Mouse (Mus musculus): ENCODE measurements around the gene Hoxa9. TPM values are rescaled to one million over a fixed set of nuclear protein-coding genes. Genes with fewer than 3 reads are reported as not detected.

Gene Hoxa9
- total RNA-seq, 2 experiments from 2014 or later, result not detected

GRCm38 (mm10) chr6:52261751-52262462 lies 31.0 kb upstream of the Hoxa9 start:
- DNase-seq, result no peak

- DNase-seq, result no peak
These were observed 30.0 kb upstream of the Hoxa9 start, which contains the start of gene Hoxa13 for GRCm38 (mm10) chr6:52260654-52261575. Gene Hoxa13, minus strand, starts transcription at chr6:52260880.

DNA sequence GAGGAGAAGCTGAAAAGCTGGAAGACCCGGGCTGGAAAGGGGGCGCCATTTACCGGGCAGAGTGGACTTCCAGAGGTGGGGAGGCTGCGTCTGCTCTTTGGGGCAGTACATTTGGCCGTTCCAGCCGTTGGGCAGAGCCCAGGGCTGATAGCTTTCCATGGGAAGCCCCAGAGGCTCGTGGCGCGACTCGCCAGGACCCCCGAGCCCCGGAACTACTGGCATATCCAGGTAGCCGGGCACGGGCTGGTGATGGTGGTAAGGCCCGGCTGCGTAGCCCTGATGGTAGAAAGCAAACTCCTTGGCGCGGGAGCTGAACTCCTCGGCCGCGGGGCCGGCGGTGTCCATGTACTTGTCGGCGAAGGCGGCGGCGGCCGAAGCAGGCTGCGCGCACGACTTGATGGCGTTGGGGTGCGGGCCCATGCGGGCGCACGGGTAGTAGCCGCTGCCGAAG lies 28.9 kb upstream of the Hoxa9 start:
- DNase-seq, result no peak

DNA sequence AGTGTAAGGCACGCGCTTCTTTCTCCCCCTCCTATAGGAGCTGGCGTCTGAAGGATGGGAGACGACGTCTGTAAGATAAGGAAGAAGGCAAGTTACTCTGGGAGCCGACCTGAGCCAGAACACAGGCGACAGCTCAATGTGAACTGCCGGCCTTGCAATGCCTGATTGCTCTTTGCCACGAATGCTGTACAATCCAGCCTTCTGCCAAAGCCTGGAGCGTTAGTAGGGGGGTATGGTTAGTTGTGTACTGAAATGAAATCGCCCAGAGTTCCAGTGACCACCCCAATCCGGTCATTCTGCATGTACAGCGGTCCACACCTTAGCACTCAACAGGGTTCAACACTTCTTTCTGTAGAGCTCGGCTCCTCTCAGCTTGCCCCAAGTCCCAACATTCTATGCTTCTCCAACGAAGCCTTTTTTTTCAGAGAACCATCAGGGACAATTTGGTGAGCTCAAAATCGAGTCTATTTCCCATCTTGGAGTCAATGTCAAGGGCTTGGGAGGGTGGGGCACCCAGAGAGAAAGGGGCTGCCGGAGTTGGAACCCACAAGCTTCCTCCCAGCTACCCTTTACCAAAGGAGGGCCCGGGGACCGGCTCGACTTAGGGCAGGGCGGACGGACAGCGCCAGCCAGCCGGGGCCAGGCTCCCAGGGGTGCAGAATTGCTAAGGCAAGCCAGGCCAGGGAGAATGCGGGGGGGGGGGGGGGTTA lies 28.3 kb upstream of the Hoxa9 start:
- DNase-seq, result no peak

GRCm38 (mm10) chr6:52256956-52257355 lies 26.1 kb upstream of the Hoxa9 start:
- peak; percentile 58 for DNase-seq

DNA sequence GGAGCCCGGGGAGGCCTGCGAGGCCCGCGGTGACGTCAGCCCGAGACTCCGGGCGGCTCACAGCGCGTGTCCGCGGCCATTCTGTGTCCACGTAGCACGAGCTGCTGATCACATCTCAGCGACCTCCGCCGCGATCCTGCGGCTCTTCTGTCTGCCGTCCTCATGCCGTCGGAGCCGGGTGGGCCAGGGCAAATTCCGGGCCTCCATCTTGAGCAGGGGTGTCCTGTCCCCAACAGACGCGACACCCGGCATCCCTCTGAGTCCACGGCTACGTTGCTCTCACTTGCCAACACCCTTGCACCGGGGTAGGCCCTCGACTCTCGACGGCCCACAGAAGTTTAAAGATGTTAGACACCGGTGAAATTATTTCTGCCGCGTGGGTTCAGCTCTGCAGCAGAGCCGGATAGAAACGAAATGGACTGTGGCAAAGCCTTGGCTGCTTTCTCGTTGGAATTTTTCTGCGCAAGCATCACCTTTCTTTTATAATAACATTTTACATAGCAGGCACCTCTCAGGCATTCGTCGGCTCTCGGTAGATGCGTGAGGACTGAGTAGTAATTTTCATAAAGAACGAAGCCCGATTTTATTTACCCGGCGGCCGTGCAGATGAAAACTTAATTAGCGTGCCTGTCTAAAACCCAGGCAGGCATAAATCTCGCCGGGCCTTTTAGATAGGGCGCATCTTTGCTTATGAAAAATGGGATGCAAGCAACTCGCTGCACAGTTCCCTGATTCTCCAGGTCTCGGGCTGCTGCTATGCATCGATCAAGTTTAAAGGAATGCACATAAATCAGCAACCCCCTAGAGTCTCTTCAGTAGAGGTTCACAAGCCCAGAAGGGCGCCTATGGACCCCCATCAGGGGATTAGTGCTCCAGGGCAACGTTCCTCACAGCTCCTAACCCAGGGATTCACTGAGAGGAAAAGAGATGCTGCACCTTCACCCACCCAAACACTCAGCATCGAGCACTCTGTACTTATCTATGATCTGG lies 22.9 kb upstream of the Hoxa9 start:
- no peak for DNase-seq

- DNase-seq, result no peak
These were observed 22.0 kb upstream of the Hoxa9 start for GRCm38 (mm10) chr6:52252775-52253376.

DNA sequence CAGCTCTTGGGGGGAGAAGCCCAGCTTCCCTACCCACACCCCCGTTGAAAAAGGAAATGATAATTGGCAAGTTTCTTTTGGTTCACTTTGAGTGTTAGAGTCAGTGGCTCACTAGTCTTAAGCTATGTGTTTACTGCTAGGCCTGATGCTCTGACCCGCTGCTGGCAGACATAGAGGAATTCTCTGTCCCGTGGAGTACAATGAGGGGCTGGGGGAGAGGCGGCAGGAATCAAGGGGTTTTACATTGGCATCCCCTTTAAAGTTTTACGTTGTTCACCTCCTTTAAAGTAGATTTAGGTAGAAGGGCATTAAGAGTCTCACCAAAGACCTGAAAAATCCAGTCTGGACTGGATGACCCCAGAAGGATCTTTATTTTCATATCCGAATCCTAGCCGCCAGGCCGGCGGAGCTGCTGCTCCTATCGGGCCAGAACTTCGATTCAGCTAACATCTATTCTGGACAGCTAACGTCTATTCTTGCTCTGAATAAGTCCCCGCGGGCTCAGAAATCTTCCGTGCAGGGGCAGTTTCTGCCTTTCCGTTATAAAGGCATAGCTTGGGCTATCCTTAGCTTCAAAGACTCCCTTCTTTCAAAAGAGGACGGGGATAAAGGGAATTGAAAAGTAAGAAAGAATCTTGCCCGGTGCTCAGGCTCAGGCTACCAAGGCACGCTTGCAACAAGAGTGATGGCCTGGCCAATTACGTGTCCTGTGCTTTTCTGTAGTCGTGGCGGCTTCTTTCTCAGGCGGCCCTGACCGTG lies 21.3 kb upstream of the Hoxa9 start:
- no peak for DNase-seq

DNA sequence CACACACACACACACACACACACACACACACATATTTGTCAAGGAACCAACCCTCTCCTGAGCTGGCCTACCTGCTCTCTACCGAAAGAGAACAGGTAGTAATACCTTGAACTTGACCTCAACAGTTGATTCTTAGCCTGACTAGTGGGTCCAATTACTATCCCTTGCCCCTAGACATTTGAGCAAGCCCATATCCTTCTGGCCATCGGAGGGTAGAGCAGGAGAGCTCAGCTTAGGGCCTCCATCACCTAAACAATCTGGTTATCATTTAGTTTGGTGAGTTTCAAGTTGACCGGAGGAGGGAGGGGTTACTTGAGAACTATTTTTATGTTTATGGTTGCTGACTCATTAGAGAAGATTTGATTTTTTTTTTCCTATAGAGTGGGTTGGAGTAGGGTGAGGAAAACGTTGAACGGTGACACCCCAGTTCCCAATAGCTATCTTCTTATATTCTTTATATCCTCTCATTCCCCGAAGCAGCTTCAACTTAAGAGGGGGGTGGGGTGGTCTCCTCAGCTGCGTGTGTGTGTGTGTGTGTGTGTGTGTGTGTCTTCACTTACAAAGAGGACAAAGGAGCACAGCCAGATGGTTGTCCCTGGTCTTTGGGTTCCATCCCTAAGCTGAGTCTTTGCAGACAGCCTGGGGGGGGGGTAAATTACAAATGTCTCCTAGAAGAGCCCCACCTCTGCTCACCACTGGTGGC lies 20.4 kb upstream of the Hoxa9 start:
- no peak for DNase-seq

DNA sequence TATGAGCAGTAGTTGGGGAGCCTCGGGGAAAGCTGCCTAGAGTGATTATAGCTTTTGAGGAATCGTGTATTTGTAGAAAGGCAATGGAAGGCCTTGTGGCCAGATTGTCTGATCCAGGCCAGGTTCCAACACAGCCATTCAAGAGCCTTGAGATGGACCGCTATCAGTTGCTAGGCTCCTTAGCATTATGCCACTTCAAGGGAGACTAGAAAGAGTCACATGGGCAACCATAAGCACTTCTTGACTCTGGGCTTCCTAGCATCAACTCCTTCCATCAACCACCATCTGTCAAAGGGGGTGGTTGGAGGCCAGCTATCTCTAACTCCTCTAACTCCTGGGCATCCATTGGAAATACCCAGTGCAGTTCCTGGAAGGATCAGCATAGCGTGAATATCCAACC lies 18.9 kb upstream of the Hoxa9 start:
- no peak for DNase-seq

- no peak for DNase-seq
These were observed 18.5 kb upstream of the Hoxa9 start for GRCm38 (mm10) chr6:52249415-52249738.

- no peak for DNase-seq
These were observed 17.9 kb upstream of the Hoxa9 start for GRCm38 (mm10) chr6:52248638-52249414.

DNA sequence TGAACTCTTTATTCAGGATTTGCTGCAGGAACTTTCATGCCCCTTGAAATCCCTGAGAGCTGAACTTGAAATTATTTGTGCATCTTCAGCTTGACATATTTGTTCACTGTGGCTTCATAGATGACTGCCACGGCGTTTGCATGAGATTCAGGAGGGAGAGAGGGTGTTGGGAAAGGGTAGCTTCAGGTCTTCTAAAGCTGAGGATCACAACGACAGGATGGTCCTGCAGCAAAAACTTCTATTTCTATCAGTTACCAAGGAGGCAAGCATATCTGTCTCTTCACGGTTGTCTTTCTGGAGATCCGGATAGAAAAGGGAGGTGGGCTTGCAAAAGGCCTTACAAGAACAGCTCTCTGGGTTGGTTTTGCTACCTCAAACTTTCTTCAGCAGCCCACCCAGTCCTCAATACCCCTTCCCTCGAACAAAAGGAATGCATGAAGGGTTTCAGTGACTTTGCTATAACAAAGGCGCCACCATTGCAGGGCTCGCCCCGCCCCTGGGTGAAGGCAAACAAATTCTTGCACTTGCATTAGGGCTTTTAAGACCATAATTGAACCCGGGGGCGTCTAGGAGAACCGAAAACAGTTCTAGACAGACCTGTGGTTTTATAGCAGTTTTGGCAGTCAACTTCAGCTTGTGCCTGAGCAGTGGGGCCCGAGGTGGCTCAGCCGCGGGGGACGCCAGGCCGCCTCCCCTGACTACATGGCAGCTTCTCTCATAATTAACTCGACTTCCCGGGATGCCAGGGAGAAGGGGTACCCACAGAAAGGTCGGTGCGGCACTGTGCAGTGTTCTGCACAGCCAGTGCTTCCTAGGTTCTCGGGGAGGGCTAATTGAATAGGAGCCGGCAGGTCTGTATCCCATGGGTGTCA lies 17.1 kb upstream of the Hoxa9 start:
- DNase-seq, result no peak

- DNase-seq, result no peak
These were observed 16.0 kb upstream of the Hoxa9 start for GRCm38 (mm10) chr6:52246916-52247315.

DNA sequence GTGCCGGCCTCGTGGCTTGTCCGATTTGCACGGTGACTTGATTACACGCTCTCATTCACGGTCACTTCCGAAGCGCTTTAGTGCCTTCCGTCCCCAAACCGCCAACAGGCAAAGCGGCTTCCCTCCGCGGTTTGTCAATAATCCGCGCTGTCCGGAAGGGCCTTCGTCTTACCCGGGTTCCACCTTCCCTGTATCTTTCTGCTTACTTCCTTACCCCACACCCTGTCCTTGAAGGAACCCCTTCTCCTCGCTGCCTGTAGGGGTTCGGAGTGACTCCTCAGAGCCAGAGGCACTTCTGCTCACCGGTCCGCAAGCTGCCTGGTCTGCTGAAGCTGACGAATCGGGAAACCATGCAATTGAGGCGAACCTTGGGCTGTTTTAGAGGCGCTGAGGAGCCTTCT lies 15.5 kb upstream of the Hoxa9 start:
- DNase-seq, result no peak

GRCm38 (mm10) chr6:52245757-52246142 lies 14.9 kb upstream of the Hoxa9 start, which contains the start of gene Hoxa11:
Gene Hoxa11, minus strand, starts transcription at chr6:52245810.
- no peak for DNase-seq

GRCm38 (mm10) chr6:52245040-52245756 lies 14.3 kb upstream of the Hoxa9 start:
- DNase-seq, result no peak
